Mouse (Mus musculus) lung, adult 2 months (tissue): ENCODE results near the gene Slc4a1. TPM values are rescaled to one million over a fixed set of nuclear protein-coding genes. Genes with fewer than 3 reads are reported as not detected.
A peak's percentile ranks its signal among the peaks of the same experiment; 100 is the strongest.

ENCODE experiments used
- DNase-seq: peaks from one replicate; pipeline ENCODE4 v3.0.0; 2022
- H3K4me1 ChIP-seq: fragments of 200-500 bp; 2 replicates; pipeline ENCODE4 v1.6.1; 2011; ENCODE audit warnings: low read length; ENCODE audit not compliant: control insufficient read depth, insufficient read depth
- H3K4me3 ChIP-seq: fragments of 200-500 bp; replicated peaks from 2 replicates; pipeline ENCODE3; 2011; ENCODE audit warnings: low read depth, mild to moderate bottlenecking, control low read depth, low read length; ENCODE audit errors: extremely low read depth
- CTCF ChIP-seq: fragments of 200-500 bp; IDR thresholded peaks from 2 replicates; pipeline ENCODE4 v1.5.1; 2011; ENCODE audit warnings: mild to moderate bottlenecking, low read length, control low read depth; ENCODE audit not compliant: insufficient read depth
- POLR2A ChIP-seq: fragments of 200-500 bp; IDR thresholded peaks from 2 replicates; pipeline ENCODE4 v1.6.1; 2011; ENCODE audit warnings: low read depth, mild to moderate bottlenecking, control low read depth, low read length, borderline replicate concordance; ENCODE audit errors: extremely low read depth
- WGBS: fragments of 180-500 bp; shearing (Covaris S2); methylation state at CpG from one replicate; pipeline ENCODE4 v1.1.7; 2018; 5-methylcytosine and 5-hydroxymethylcytosine counted together
- polyA plus RNA-seq: library from polyadenylated mRNA; depleted of rRNA; stranded (reverse); fragments of >200 nt; gene quantifications from 2 replicates; pipeline ENCODE4 v1.2.3, GENCODE M21; 2012

Gene Slc4a1
- polyA plus RNA-seq, 1 experiment: 1.1 TPM

DNA sequence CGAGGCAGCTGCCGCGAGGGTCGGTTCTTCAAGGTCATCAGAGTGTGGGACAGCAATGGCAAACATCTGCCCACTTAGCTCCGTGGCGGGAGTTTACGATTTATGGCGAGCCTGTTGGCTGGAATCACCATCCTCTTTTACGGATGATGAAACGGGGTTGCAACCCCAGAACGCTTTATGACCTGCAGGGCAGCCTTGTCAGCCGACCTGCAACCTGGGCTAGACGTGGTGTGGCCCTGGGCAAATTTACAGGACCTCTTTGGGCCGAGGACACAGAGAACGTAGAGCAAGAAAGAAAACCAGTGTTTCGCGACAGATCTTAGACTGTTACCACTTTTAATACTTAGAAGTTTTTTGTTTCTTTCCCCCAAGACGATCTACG is 41.8 kb upstream of the Slc4a1 start, which contains the start of gene Slc25a39:
Gene Slc25a39, minus strand, starts transcription at position 113 of the 382 bp plus-strand sequence.
- TF ChIP-seq CTCF: no peak
- TF ChIP-seq POLR2A: no peak
- no peak for DNase-seq
- WGBS: under 1% methylated on average over 19 of the region's 19 CpGs
- peak within 1 kb of the TSS; percentile 84 for H3K4me3 ChIP-seq
- H3K4me1 ChIP-seq: no peaks in the 10 kb centered on the region

- peak; percentile 92 for DNase-seq
- Histone ChIP-seq H3K4me1 (no peaks in the 10 kb centered on the region), H3K4me3 (peak overlapping the region; percentile 84)
- WGBS: under 1% methylated on average over 85 of the region's 85 CpGs
- peak; percentile 39; the same call in 1 of the 2 replicates for TF ChIP-seq POLR2A
- TF ChIP-seq CTCF: no peak
Observed at GRCm38 (mm10) chr11:102406900-102407833, 41.2 kb upstream of the Slc4a1 start.

DNA sequence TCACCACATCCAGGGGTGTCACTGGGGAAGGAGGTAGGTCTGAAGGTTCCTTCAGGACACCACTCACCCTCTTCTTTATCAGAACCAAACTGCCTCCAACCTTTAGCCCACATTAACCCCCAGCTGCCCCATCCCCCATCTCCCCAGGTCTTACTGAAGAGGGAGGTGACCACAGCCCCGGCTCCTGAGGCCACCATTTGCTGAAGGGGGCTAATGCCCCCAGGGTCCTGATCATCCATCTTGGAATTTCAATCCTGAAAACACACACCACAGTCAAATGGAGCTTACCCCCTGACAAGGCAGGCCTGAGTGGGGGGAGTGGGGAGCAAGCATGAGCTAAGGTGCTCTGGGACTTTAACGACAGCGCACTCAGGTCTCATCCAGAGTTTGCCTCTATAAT is 40.4 kb upstream of the Slc4a1 start:
- H3K4me3 ChIP-seq: no peak overlapping the region

GRCm38 (mm10) chr11:102405544-102406285 is 39.7 kb upstream of the Slc4a1 start:
- 80% methylated on average over 11 of the region's 11 CpGs for WGBS
- DNase-seq: no peak
- Histone ChIP-seq H3K4me1 (no peaks in the 10 kb centered on the region), H3K4me3 (no peak overlapping the region)
- TF ChIP-seq POLR2A (no peak), CTCF (no peak)

More for the DNA sequence above, 40.4 kb upstream of the Slc4a1 start:
- 19% methylated on average over 3 of the region's 3 CpGs for WGBS
- DNase-seq: no peak
- H3K4me1 ChIP-seq: no peaks in the 10 kb centered on the region
- TF ChIP-seq POLR2A (no peak), CTCF (no peak)

GRCm38 (mm10) chr11:102404161-102405010 is 38.4 kb upstream of the Slc4a1 start:
- WGBS: 79% methylated on average over 18 of the region's 18 CpGs
- DNase-seq: no peak
- TF ChIP-seq POLR2A (no peak), CTCF (no peak)
- no peaks in the 10 kb centered on the region for H3K4me1 ChIP-seq
- no peak overlapping the region for H3K4me3 ChIP-seq

GRCm38 (mm10) chr11:102403657-102404056 is 37.7 kb upstream of the Slc4a1 start:
- TF ChIP-seq POLR2A: no peak
- TF ChIP-seq CTCF: no peak
- H3K4me1 ChIP-seq: no peaks in the 10 kb centered on the region
- 98% methylated on average over 11 of the region's 11 CpGs for WGBS
- H3K4me3 ChIP-seq: no peak overlapping the region
- DNase-seq: no peak

DNA sequence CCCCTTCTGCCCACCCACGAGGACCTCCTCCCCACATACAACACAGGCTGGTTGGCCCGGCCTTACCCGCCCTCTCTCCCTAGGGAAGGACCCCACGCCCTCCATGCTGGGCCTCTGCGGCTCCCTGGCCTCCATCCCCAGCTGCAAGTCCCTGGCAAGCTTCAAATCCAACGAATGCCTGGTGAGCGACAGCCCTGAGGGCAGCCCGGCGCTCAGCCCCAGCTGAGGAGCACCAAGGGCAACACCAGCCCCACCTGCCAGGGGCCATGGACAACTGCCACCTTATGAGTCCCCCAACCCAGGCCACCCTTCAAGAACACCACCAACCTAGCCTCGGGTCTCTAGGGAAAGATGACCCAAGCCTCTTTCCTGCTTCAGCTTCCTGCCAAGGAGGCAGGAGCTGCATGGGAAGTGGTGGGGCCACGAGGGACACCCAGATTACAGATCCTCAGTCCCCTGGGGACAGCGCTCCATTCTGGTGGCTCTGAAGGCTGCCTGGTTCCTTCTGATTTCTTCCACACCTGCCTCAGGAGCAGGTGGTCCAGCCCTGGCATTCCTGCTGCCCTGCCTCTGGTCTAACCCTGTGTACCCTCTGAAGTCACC is 36.0 kb upstream of the Slc4a1 start:
- 62% methylated on average over 12 of the region's 12 CpGs for WGBS
- no peak for DNase-seq
- TF ChIP-seq POLR2A: no peak
- TF ChIP-seq CTCF: no peak
- H3K4me3 ChIP-seq: no peak overlapping the region
- no peaks in the 10 kb centered on the region for H3K4me1 ChIP-seq

- TF ChIP-seq POLR2A (no peak), CTCF (no peak)
- WGBS: 23% methylated on average over 12 of the region's 12 CpGs
- no peaks in the 10 kb centered on the region for H3K4me1 ChIP-seq
- H3K4me3 ChIP-seq: no peak overlapping the region
- no peak for DNase-seq
Observed at GRCm38 (mm10) chr11:102400513-102401084, 34.6 kb upstream of the Slc4a1 start.
